Mouse (Mus musculus): Measurements from ENCODE around the gene Tgm5.
"Not testable (repeated sequence)": the region's sequence is repeated elsewhere in the genome, so short reads cannot be mapped to it uniquely, and the experiment has no call there.

Gene Tgm5

DNA sequence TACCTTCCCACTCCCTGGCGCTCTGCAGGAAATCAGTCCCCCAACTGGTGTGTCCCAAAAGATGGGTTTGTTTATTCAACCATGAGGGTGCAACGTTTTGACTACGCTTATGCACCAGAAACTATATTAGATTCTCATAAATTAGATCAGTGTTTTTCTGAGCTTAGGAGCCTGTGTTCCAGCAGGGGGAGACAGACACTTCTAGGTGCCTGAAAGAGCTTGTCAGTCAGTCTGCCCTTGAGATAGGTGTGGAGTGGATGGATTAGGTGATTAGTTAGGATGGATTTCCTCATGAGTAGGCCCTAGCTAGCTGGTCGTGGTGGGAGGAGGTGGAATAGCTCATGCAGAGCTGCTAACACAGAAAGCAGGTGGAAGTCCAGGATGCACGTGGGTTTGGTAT lies 44.5 kb downstream of the Tgm5 start:
- peak; percentile 2 to 36 for DNase-seq (ENCODE audit: low spot score in 2 of 2)

DNA sequence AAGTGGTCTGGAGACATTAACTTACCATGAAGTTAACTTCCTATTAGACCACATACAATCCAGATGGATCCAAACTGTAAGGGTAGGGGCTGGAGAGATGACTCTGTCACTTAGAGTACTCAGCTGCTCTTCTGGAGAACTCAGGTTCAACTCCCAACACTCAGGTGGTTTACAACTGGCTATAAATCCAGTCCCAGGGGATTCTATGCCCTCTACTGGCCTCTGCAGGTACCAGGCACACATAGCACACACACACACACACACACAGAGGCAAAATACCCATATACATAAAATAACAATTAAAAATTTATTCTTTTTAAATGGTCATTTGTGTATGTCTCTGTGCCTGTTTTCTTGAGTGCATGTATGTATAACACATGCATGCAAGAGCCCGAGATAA lies 46.3 kb downstream of the Tgm5 start:
- no peak for DNase-seq (ENCODE audit: low spot score in 2 of 2)

DNA sequence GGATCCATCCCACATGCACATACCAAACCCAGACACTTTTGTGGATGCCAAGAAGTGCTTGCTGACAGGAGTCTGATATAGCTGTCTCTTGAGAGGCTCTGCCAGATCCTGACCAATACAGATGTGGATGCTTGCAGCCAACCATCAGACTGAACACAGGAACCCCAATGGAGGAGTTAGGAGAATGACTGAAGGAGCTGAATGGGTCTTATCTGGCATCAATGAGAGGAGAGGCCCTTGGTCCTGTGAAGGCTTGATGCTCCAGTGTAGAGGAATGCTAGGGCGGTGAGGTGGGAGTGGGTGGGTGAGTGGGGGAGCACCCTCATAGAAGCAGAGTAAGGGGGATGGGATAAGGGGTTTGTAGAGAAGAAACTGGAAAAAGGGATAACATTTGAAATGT lies 46.8 kb downstream of the Tgm5 start:
- DNase-seq (ENCODE audit: low spot score in 2 of 2): not testable (repeated sequence)

DNA sequence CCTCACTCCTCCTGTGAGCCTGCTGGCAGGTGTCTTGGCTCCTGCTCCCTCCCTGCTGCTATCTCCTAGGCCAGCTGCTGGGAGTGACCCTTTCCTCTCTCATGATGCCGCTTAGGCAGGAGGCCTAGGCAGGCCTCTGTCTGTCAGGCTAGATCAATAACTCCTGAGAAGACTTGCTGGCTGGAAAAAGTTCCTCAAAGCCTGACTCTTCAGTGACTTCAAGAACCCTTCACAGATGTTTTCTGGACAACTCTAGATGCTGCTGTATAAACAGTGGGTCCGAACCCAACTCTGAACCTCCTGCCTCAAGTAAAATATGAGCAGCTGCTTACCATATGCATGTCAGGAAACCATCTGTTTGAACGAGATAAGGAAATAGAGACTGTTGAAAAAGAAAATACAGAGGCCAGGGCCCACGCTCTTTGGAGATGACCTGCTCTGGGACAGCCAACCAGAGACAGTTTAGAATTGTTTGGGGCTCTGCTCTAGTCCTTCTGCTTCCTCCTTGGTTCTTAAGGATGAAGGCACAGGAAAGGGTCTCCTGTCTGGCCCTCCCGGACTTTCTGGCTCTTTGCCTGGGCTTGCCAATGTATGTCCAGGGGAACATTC lies 48.8 kb downstream of the Tgm5 start, which contains the start of gene Epb42:
TSS of gene Epb42 (minus strand) at position 340 of the 609 bp plus-strand sequence.
- DNase-seq (ENCODE audit: low spot score in 2 of 2): no peak

DNA sequence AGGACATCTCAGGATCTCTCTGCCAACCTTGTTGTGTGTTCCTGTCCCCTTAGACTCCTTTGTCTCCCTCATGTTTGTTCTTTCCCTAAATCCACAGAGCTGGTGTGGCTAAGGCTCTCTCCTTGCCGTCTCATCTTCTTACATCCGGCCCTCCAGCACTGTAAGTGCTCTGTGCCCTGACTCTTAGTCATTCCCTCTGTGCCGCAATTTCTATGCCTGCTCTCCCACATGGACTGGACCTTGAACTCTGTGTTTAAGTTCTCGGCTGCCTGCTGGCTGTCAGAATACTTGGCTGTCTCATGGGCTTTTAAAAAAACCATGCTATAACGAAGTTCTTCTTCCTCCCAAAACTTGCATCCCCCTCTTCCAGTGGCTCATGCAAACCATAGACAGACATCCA lies 62.7 kb downstream of the Tgm5 start:
- no peak for DNase-seq (ENCODE audit: low spot score in 2 of 2)

DNA sequence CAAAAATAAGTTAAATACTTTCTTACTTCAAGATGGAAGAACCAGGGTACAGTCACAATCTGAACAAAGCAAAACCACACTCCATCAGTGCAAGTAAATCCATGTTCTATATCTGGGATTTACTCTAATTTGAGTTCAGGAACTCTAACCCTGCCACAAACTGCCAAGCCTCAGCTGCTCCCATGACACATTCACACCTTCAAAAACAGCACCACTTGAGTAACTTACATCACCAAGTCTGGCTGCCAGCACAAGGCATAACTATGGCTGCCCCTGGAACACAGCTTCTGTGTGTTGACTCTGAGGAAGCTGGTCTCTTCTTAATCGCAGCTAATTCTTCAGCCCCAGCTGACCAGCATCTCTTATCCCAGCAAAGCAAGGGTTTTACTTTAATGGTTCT lies 68.5 kb downstream of the Tgm5 start:
- DNase-seq (ENCODE audit: low spot score in 2 of 2): no peak

DNA sequence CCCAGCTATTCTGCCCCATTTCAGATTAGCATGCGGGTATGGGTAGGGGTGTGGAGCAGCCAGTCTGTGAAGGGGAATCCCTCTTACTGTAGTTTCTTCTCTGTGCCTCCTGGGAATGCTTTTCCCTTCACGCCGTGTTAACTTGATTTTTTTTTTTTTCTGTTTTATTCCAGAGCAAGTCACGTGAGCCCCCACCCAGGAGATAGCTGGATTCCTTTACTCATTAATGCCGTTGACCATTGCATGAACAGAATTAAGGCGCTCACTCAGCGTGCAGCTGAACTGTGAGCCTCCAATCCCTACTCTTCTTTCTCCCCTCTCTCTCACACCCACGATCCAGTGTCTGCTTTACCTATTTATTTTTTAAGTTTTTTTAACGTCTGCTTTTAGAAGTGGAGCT lies 69.4 kb downstream of the Tgm5 start:
- no peak for DNase-seq (ENCODE audit: low spot score in 2 of 2)

DNA sequence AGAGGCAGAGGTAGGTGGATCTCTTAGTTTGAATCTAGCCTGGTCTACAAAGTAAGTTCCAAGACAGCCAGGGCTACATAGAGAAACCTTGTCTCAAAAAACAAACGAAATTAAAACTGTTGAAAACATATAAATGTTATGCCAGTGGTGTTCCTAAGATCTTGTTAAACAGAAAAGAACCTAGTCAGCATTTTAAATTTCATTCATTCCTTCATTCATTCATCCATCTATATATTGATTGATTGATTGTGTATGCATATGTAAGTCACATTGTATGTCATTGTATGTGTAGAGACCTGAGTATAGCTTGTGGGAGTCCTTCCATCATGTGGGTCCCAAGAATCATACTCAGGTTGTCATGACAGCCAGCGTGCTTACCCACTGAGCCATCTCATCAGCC lies 70.1 kb downstream of the Tgm5 start:
- no peak for DNase-seq (ENCODE audit: low spot score in 2 of 2)

DNA sequence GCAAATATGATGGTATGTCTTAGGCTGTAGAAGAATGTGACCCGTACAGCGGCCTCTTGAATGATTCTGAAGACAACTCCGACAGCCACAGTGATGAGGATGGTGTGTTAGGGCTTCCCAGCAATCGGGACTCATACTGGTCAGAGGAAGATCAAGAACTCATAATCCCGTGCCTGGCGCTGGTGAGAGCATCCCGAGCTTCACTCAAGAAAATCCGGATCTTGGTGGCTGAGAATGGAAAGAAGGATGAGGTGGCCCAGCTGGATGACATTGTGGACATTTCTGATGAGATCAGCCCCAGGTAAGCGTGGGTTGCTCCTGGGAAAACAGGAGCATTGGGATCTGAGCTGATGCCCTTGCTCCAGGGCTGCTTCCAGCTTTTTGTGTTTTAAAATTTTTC lies 73.0 kb downstream of the Tgm5 start:
- DNase-seq (ENCODE audit: low spot score in 2 of 2): no peak

DNA sequence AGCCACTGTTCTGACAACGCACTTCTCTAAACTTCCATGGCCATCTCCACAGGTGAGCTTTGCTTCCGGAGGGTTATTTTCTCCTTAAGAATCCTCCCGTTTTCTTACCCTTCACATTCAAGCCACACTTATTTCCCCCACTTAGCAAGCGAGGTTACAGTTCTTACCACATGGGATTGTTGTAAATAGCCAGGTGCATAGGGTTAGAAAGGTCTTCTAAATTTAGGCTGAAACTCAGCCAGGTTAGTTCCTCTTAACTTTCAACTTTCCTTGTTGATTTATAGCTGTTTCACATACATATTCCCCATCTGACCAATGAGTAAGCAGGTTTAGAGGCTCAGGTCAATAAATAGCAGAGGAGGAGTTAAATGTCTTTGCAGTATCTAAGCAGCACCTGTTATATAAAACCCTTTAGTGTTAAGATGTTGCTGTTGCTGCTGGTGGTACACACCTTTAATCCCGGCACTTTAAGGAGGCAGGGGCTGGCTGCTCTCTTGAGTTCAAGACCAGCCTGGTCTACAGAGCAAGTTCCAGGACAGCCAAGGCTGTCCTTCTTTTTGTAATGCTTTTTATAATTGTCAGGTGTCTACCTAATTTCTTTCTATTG lies 76.5 kb downstream of the Tgm5 start:
- DNase-seq (ENCODE audit: low spot score in 2 of 2): no peak

DNA sequence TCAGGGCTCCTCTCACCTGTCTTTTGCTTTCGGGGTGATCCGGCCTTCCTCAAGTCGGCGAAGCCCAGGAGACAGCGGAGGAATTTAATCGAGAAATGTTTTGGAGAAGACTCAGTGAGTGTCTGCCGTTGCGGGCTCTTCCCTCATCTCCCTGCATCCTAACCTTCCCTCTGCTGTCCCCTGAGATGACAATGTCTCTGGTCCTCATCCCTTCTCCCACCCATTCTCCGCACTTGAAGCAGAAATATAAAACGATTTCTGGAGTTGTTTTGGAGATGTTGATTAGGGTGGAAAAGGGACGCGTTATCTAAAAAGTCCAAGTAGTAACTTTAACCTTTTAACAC lies 77.0 kb downstream of the Tgm5 start:
- DNase-seq (ENCODE audit: low spot score in 2 of 2): no peak

DNA sequence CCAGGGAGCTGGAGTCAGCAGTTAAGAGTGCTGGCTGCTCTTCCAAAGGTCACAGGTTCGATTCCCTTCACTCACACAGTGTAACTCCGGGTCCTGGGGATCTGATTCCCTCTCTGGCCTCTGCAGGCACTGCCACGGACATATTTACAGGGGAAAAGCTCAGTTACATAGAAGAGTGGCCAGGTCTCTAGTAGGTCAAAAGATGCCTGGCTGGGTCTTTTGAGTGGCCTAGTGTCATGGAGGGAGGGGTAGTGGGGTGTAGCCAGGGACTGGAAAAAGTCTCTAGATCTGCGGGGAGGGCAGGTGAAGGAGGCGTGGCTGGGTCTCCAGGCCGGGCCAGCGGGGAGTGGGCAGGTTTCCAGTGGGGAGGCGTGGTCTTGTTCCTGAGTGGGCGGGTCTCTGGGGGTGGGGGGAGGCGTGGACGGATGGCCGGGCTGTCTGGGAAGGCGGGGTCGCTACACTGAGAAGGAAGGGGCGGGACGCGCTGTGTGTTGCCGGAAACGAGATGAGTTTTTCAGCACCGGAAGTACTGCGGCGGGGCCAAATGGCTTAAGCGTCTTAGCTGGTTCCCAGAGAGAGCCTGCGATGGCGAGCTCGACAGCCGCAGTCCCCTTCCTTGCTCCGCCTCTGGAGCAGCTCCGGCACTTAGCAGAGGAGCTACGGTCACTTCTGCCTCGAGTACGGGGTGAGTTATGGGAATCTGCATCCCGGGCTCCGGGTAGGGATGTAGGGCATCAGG lies 77.5 kb downstream of the Tgm5 start, which contains the start of gene Ccndbp1:
TSS of gene Ccndbp1 (plus strand) at position 479 of the 739 bp plus-strand sequence.
- DNase-seq (ENCODE audit: low spot score in 2 of 2): peak; percentile 65 to 82

DNA sequence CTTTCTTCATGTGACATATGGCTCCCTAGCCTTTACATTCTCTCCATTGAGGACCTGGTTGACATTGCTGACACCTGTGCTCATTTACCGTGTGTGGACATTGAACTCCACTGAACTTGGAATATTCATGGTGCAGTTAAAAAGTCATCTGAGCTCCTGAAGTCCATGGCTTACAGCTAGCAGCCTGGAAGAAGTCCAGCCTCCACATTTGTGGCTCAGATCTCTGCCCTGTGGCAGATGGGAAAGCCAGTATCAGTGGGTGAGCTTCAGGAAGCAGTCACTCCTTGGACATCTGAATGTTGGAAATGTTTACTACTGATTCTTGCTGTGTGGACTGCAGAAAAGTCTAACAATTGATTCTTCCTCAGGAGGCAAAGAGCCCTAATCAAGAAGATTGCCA lies 78.7 kb downstream of the Tgm5 start:
- no peak for DNase-seq (ENCODE audit: low spot score in 2 of 2)

DNA sequence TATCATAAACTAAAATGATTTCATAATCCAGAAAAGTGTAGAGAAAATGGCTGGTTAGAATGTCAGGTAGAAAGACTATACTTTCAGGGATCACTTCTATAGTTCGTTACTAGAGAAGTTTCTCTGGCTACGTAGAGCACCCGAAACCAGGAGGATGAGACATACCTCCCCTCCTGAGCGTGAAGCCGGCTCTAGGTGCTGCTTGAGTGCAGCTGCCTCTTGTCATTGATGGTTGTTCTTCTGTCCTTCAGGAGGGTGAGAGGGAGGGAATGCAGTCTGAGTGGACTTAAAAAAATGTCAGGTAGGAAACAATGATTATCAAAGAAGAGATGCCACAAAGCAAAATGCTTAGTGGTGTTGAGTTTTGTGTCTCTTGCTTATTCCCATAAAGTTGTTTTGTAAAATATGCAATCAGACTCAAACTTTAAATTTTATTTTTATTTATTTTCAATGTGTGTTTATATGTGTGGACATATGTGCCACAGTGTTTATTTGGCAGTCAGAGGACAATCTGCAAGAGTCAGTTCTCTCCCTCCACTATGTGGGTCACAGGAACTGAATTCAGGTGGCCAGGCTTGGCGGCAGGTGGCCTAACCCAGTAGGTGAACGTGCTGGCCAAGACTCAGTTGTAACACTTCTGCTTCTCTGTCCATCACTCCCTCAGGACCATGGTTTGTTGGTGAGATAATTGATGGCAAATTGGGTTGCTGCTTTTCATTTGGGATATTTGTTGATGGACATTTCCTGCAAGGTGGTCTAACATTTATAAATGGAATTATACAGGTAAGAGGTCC lies 81.4 kb downstream of the Tgm5 start:
- DNase-seq (ENCODE audit: low spot score in 2 of 2): no peak

DNA sequence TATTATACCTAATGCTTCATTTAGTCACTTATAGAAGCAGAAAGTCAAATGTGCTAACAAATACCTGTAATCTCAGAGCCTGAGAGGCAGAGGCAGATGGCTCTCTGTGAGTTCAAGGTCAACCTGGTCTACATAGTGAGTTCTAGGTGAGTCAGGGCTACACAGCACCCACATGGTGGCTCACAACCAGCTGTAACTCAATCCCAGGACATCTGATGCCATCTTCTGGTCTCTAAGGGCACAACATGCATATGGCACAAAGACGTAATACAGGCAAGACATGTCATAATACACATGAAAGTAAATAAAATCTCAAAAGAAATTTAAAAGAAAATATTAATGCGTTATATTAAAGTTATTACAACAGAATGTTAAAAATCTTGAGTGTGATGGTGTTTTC lies 82.1 kb downstream of the Tgm5 start:
- no peak for DNase-seq (ENCODE audit: low spot score in 2 of 2)

DNA sequence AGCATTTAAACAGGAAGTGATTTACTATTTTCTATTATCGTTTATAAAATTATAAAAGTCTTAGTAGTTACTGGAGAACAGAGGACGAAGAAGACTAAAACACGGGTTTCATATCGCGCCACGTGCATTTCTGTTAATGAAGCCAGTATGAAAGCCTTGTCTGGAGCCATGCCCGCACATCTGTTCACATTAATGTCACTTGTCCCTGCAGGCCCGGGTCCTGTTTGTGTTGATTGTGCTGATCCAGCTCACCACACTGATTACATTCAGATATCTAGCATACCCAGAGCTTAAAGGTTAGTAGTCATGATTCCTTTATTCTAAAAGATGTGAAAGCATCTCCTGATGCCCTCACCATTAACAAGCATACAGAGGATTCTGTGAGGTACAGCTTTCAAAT lies 86.8 kb downstream of the Tgm5 start:
- DNase-seq (ENCODE audit: low spot score in 2 of 2): no peak

DNA sequence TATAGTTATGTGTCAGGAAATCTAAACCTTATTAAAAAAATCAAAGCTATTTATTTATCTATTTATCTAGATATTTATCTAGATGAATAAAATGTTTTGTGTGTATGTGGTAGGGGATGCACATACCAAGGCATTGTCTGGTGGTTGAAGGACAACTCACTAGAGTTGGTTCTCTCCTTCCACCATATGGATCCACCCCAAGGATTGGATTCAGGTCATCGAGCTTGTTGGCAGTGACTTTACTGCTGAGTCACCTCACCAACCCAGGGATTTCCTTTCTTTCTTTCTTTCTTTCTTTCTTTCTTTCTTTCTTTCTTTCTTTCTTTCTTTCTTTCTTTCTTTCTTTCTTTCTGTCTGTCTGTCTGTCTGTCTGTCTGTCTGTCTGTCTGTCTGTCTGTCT lies 89.0 kb downstream of the Tgm5 start:
- not testable (repeated sequence) for DNase-seq (ENCODE audit: low spot score in 2 of 2)

Measured in left cerebral cortex, adult 9 months (tissue).